26 mouse cellular contexts compared by ENCODE assay signal in the genomic region with DNA sequence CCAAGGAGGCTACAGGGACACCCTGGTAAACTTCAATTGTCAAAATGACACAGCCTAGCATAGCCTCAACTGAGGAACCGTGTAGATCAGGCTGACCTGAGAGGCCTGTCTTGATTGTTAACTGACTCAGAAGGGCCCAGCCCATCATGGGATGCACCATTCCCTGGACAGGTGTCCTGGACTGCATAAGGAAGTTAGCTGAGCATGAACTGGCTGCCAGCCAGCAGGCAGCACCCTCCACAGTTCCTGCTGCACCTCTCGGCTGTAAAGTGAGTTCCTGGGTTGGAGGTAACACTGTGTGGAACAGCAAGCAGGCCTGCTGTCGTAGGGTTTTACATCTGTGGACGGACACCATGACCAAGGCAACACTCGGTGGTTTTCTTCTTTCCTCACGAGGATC. TPM values are rescaled to one million over a fixed set of nuclear protein-coding genes. Genes with fewer than 3 reads are reported as not detected.
DNase-seq lines count a peak whose midpoint lies in the region; ATAC-seq and TF ChIP-seq lines count a peak whose summit lies in the region.
"Had no signal": no experiment of that assay in that cellular context is flagged by ENCODE, and none has a peak within 500 bp of the region (broad histone marks: within the 10 kb centered on the region; RNA-seq: fewer than 3 reads in every experiment).

No protein-coding gene starts in this region.

- no peaks in the 10 kb centered on the region for H3K27me3 ChIP-seq in kidney, embryonic 14.5 days (ENCODE audit: control insufficient read depth, insufficient read depth, low read length)
- no peaks in the 10 kb centered on the region for H3K27me3 ChIP-seq in small intestine, adult 2 months (ENCODE audit: control insufficient read depth, insufficient read depth, low read length)
- H3K27me3 ChIP-seq in forebrain, embryonic 10.5 days (ENCODE audit: poor library complexity, severe bottlenecking), result no peaks in the 10 kb centered on the region
- H3K27me3 ChIP-seq: embryonic facial prominence, embryonic 13.5 days; midbrain, embryonic 12.5 days; Patski had no signal

- H3K4me3 ChIP-seq in kidney, embryonic 14.5 days (ENCODE audit: low read length), result no peak overlapping the region
- H3K4me3 ChIP-seq in bone marrow, adult 2 months (replicated peaks; ENCODE audit: control insufficient read depth, low read depth, low read length), result peak overlapping the region; percentile 8
- peak overlapping the region; percentile 13 for H3K4me3 ChIP-seq in small intestine, adult 2 months (ENCODE audit: low read depth, low read length)
- H3K4me3 ChIP-seq in forebrain, embryonic 10.5 days, result no peak overlapping the region
- H3K4me3 ChIP-seq: embryonic facial prominence, embryonic 13.5 days; midbrain, embryonic 12.5 days had no signal

- H3K4me1 ChIP-seq in kidney, embryonic 14.5 days (ENCODE audit: control insufficient read depth, insufficient read depth, low read length), result peaks cover 17% of the 10 kb centered on the region
- peaks cover 3% of the 10 kb centered on the region; the same call in 1 of the 2 replicates for H3K4me1 ChIP-seq in bone marrow, adult 2 months (ENCODE audit: control insufficient read depth, insufficient read depth, low read length)
- H3K4me1 ChIP-seq in small intestine, adult 2 months (ENCODE audit: control insufficient read depth, insufficient read depth, insufficient read length, low read length), result peaks cover 10% of the 10 kb centered on the region; the same call in 1 of the 2 replicates
- H3K4me1 ChIP-seq in forebrain, embryonic 10.5 days, result peaks cover 19% of the 10 kb centered on the region

- no peak for ATAC-seq in kidney, embryonic 14.5 days (ENCODE audit: low FRiP score, low TSS enrichment)
- ATAC-seq: activated CD4-positive, CD25-positive, alpha-beta regulatory T cell, adult 4 months; hindbrain, postnatal 0 days; Patski had no signal

- H3K4me2 ChIP-seq in kidney, embryonic 14.5 days (replicated peaks; ENCODE audit: low read depth, low read length), result no peak overlapping the region
- H3K4me2 ChIP-seq: midbrain, embryonic 12.5 days had no signal

- no peak overlapping the region for H3K9ac ChIP-seq in kidney, embryonic 14.5 days (ENCODE audit: low read depth, low read length)
- H3K9ac ChIP-seq: embryonic facial prominence, embryonic 13.5 days; midbrain, embryonic 12.5 days had no signal

- peak; percentile 40 for DNase-seq in kidney, adult 18-20 months
- DNase-seq in kidney, postnatal 14 days, result peak; percentile 51
- DNase-seq in testis, postnatal 10 days (ENCODE audit: low spot score), result no peak
- DNase-seq in forebrain, embryonic 10.5 days (ENCODE audit: extremely low spot score, low spot score), result no peak
- DNase-seq: adrenal gland, postnatal 25 days; B cell, adult 2 months; cerebellum, adult 8-10 months; gastrocnemius, postnatal 25 days; heart, postnatal 4 days; lung, adult 18-20 months; lung, postnatal 36 days; right cerebral cortex, postnatal 25 days; thymus, adult 18-20 months had no signal

- H3K27ac ChIP-seq in kidney, embryonic 14.5 days (ENCODE audit: low read depth, low read length), result no peak overlapping the region
- H3K27ac ChIP-seq in bone marrow, adult 2 months (ENCODE audit: control insufficient read depth, insufficient read depth, low read depth, low read length, poor library complexity), result no peak overlapping the region
- H3K27ac ChIP-seq in small intestine, adult 2 months (ENCODE audit: insufficient read depth, low read depth, low read length), result peak overlapping the region; percentile 72
- no peak overlapping the region for H3K27ac ChIP-seq in forebrain, embryonic 10.5 days
- H3K27ac ChIP-seq: embryonic facial prominence, embryonic 13.5 days; hindbrain, postnatal 0 days; midbrain, embryonic 12.5 days had no signal

- WGBS in kidney, embryonic 14.5 days, result 88% methylated on average over 6 of the region's 6 CpGs
- WGBS in bone marrow, adult 2 months, result 69% methylated on average over 6 of the region's 6 CpGs
- 27% methylated on average over 6 of the region's 6 CpGs for WGBS in small intestine, adult 2 months
- WGBS in forebrain, embryonic 10.5 days, result 88% methylated on average over 6 of the region's 6 CpGs

- TF ChIP-seq POLR2A in bone marrow, adult 2 months (IDR thresholded peaks at IDR 0.05; ENCODE audit: borderline replicate concordance, control insufficient read depth, low read depth, low read length), result no peak
- TF ChIP-seq POLR2A in small intestine, adult 2 months (IDR thresholded peaks at IDR 0.05; ENCODE audit: low read depth, low read length), result no peak

- no peaks in the 10 kb centered on the region for H3K9me3 ChIP-seq in kidney, embryonic 14.5 days (ENCODE audit: control insufficient read depth, low read length)
- no peaks in the 10 kb centered on the region for H3K9me3 ChIP-seq in forebrain, embryonic 10.5 days
- H3K9me3 ChIP-seq: embryonic facial prominence, embryonic 13.5 days; midbrain, embryonic 12.5 days had no signal

- H3K36me3 ChIP-seq in kidney, embryonic 14.5 days (ENCODE audit: control insufficient read depth, insufficient read depth, low read length), result peaks cover 26% of the 10 kb centered on the region
- peaks cover 14% of the 10 kb centered on the region for H3K36me3 ChIP-seq in small intestine, adult 2 months (ENCODE audit: control insufficient read depth, insufficient read depth, low read length)
- peaks cover 40% of the 10 kb centered on the region for H3K36me3 ChIP-seq in forebrain, embryonic 10.5 days (replicated peaks)

- TF ChIP-seq CTCF in bone marrow, adult 2 months (IDR thresholded peaks at IDR 0.05; ENCODE audit: control insufficient read depth, insufficient read depth, low read length), result no peak
- no peak for TF ChIP-seq CTCF in small intestine, adult 2 months (IDR thresholded peaks at IDR 0.05; ENCODE audit: extremely low read depth, insufficient read length, insufficient replicate concordance, low read depth, low read length)

RNA-seq across cellular contexts. Expression of a gene that starts 2.6 kb away (rescaled TPM):
- 141 and 190 TPM in 2 replicates for polyA plus RNA-seq in kidney, embryonic 14.5 days (2014; fragmentation: Nextera tagmentation; extraction: Ambion mirVana)
- polyA plus RNA-seq in bone marrow, adult 2 months (2011; ENCODE audit: insufficient read depth, insufficient read length, low replicate concordance, missing spikeins), result 69.3 and 71.9 TPM in 2 replicates
- polyA plus RNA-seq in small intestine, adult 2 months (2012; rRNA removed), result 143 and 456 TPM in 2 replicates
- 99.3 and 106 TPM in 2 replicates for polyA plus RNA-seq in forebrain, embryonic 10.5 days (2016; fragmentation: Nextera tagmentation; extraction: Ambion mirVana)

RNA-seq across cellular contexts. Expression of a gene that starts 18.5 kb away (rescaled TPM):
- 13.4 and 15.7 TPM in 2 replicates for polyA plus RNA-seq in kidney, embryonic 14.5 days (2014; fragmentation: Nextera tagmentation; extraction: Ambion mirVana)
- 356 and 801 TPM in 2 replicates for polyA plus RNA-seq in bone marrow, adult 2 months (2011; ENCODE audit: insufficient read depth, insufficient read length, low replicate concordance, missing spikeins)
- 15.3 and 15.9 TPM in 2 replicates for polyA plus RNA-seq in small intestine, adult 2 months (2012; rRNA removed)
- polyA plus RNA-seq in forebrain, embryonic 10.5 days (2016; fragmentation: Nextera tagmentation; extraction: Ambion mirVana), result 16.4 and 17.7 TPM in 2 replicates

RNA-seq across cellular contexts. Expression of a gene that starts 18.5 kb away (rescaled TPM):
- polyA plus RNA-seq in kidney, embryonic 14.5 days (2014; fragmentation: Nextera tagmentation; extraction: Ambion mirVana), result 4.7 and 5.1 TPM in 2 replicates
- 2.1 and 8.9 TPM in 2 replicates for polyA plus RNA-seq in bone marrow, adult 2 months (2011; ENCODE audit: insufficient read depth, insufficient read length, low replicate concordance, missing spikeins)
- 4.7 and 4.9 TPM in 2 replicates for polyA plus RNA-seq in small intestine, adult 2 months (2012; rRNA removed)
- 1.1 and 1.2 TPM in 2 replicates for polyA plus RNA-seq in forebrain, embryonic 10.5 days (2016; fragmentation: Nextera tagmentation; extraction: Ambion mirVana)

RNA-seq across cellular contexts. Expression of a gene that starts 19.0 kb away (rescaled TPM):
- polyA plus RNA-seq in kidney, embryonic 14.5 days (2014; fragmentation: Nextera tagmentation; extraction: Ambion mirVana), result 3.3 and 3.5 TPM in 2 replicates
- 2.7 and 4.8 TPM in 2 replicates for polyA plus RNA-seq in bone marrow, adult 2 months (2011; ENCODE audit: insufficient read depth, insufficient read length, low replicate concordance, missing spikeins)
- 0.34 and 0.41 TPM in 2 replicates for polyA plus RNA-seq in small intestine, adult 2 months (2012; rRNA removed)
- polyA plus RNA-seq in forebrain, embryonic 10.5 days (2016; fragmentation: Nextera tagmentation; extraction: Ambion mirVana), result 6.4 and 7.2 TPM in 2 replicates

RNA-seq across cellular contexts. Expression of a gene that starts 21.0 kb away (rescaled TPM):
- polyA plus RNA-seq in kidney, embryonic 14.5 days (2014; fragmentation: Nextera tagmentation; extraction: Ambion mirVana), result not detected in 2 replicates
- polyA plus RNA-seq in bone marrow, adult 2 months (2011; ENCODE audit: insufficient read depth, insufficient read length, low replicate concordance, missing spikeins), result not detected in 2 replicates
- 0.23 TPM in 1 of 2 replicates, not detected in the other for polyA plus RNA-seq in small intestine, adult 2 months (2012; rRNA removed)
- polyA plus RNA-seq in forebrain, embryonic 10.5 days (2016; fragmentation: Nextera tagmentation; extraction: Ambion mirVana), result not detected in 2 replicates
- polyA plus RNA-seq: activated CD4-positive, CD25-positive, alpha-beta regulatory T cell, adult 4 months; cortical plate, adult 2 months; embryonic facial prominence, embryonic 13.5 days; forebrain, embryonic 11.5 days; frontal cortex, adult 2 months; heart, embryonic 14.5 days; hindbrain, postnatal 0 days; midbrain, embryonic 12.5 days; neural tube, embryonic 14.5 days; Patski had no signal

Comparison
In these comparisons a context has a peak if more than half of its experiments do, and no peak if none do; other contexts are left out.
1. DNase-seq: peak in kidney, adult 18-20 months (single experiment) and kidney, postnatal 14 days (single experiment); none in testis, postnatal 10 days (single experiment) and forebrain, embryonic 10.5 days (single experiment).
2. H3K4me3 ChIP-seq: peak in bone marrow, adult 2 months (single experiment) and small intestine, adult 2 months (single experiment); none in kidney, embryonic 14.5 days (single experiment) and forebrain, embryonic 10.5 days (single experiment).
3. RNA of a gene that starts 18.5 kb away (polyA plus RNA-seq): 356 to 801 TPM in bone marrow, adult 2 months; 16.4 to 17.7 TPM in forebrain, embryonic 10.5 days, 13.4 to 15.7 TPM in kidney, embryonic 14.5 days and 15.3 to 15.9 TPM in small intestine, adult 2 months; every median in the first group is over 10 times any median in the second.